Comparison of ENCODE assay signal across 11 mouse cellular contexts in genomic region chr8:107545621-107546152, GRCm38 (mm10). TPM values are rescaled to one million over a fixed set of nuclear protein-coding genes. Genes with fewer than 3 reads are reported as not detected.
DNase-seq lines count a peak whose midpoint lies in the region; ATAC-seq lines count a peak whose summit lies in the region.
"Had no signal": no experiment of that assay in that cellular context is flagged by ENCODE, and none has a peak within 500 bp of the region (broad histone marks: within the 10 kb centered on the region; RNA-seq: fewer than 3 reads in every experiment).

No protein-coding gene starts in this region.

- H3K27me3 ChIP-seq in heart, embryonic 14.5 days (ENCODE audit: control insufficient read depth, insufficient read depth, low read length) = no peaks in the 10 kb centered on the region
- H3K27me3 ChIP-seq in lung, embryonic 16.5 days (ENCODE audit: control insufficient read depth, insufficient read depth, low read depth, low read length) = no peaks in the 10 kb centered on the region
- no peaks in the 10 kb centered on the region for H3K27me3 ChIP-seq in embryonic facial prominence, embryonic 11.5 days (ENCODE audit: control insufficient read depth, insufficient read depth, low read length)
- no peaks in the 10 kb centered on the region for H3K27me3 ChIP-seq in limb, embryonic 15.5 days

- H3K4me2 ChIP-seq in heart, embryonic 14.5 days (ENCODE audit: low read length) = peak overlapping the region; percentile 40
- H3K4me2 ChIP-seq in lung, embryonic 16.5 days (ENCODE audit: low read depth, low read length) = peak overlapping the region; percentile 50
- H3K4me2 ChIP-seq in embryonic facial prominence, embryonic 11.5 days (ENCODE audit: low read depth, low read length) = peak overlapping the region; percentile 40
- H3K4me2 ChIP-seq in limb, embryonic 15.5 days = peak overlapping the region; percentile 36

- 77% methylated on average over 11 of the region's 11 CpGs for WGBS in heart, embryonic 14.5 days
- 74% methylated on average over 11 of the region's 11 CpGs for WGBS in lung, embryonic 16.5 days
- 86% methylated on average over 11 of the region's 11 CpGs for WGBS in embryonic facial prominence, embryonic 11.5 days
- WGBS in limb, embryonic 15.5 days = 76% methylated on average over 11 of the region's 11 CpGs

- peaks cover 23 to 26% of the 10 kb centered on the region in 2 experiments for H3K4me1 ChIP-seq in heart, embryonic 14.5 days (ENCODE audit: control insufficient read depth in 2 of 2, insufficient read depth in 2 of 2, low read length in 2 of 2)
- peaks cover 16% of the 10 kb centered on the region for H3K4me1 ChIP-seq in lung, embryonic 16.5 days (replicated peaks; ENCODE audit: control insufficient read depth, insufficient read depth, low read length)
- H3K4me1 ChIP-seq in embryonic facial prominence, embryonic 11.5 days (ENCODE audit: control insufficient read depth, insufficient read depth, low read length) = no peaks in the 10 kb centered on the region; the same call in 1 of the 2 replicates
- H3K4me1 ChIP-seq in limb, embryonic 15.5 days = peaks cover 31% of the 10 kb centered on the region

- peaks cover 19% of the 10 kb centered on the region for H3K36me3 ChIP-seq in heart, embryonic 14.5 days (ENCODE audit: control insufficient read depth, insufficient read depth, low read length)
- H3K36me3 ChIP-seq in lung, embryonic 16.5 days (ENCODE audit: control insufficient read depth, insufficient read depth, low read length) = peaks cover 14% of the 10 kb centered on the region
- H3K36me3 ChIP-seq in embryonic facial prominence, embryonic 11.5 days (replicated peaks; ENCODE audit: control insufficient read depth, insufficient read depth, low read depth, low read length) = no peaks in the 10 kb centered on the region; the same call in 1 of the 2 replicates
- peaks cover 34% of the 10 kb centered on the region for H3K36me3 ChIP-seq in limb, embryonic 15.5 days

- H3K9ac ChIP-seq in heart, embryonic 14.5 days (ENCODE audit: low read length) = peak overlapping the region; percentile 36; the same call in 1 of the 2 replicates
- peak overlapping the region; percentile 64 for H3K9ac ChIP-seq in lung, embryonic 16.5 days (ENCODE audit: low read length)
- peak overlapping the region; percentile 45 for H3K9ac ChIP-seq in embryonic facial prominence, embryonic 11.5 days (replicated peaks; ENCODE audit: low read length)
- peak overlapping the region; percentile 46 for H3K9ac ChIP-seq in limb, embryonic 15.5 days
- H3K9ac ChIP-seq: liver, postnatal 0 days had no signal

- no peaks in the 10 kb centered on the region for H3K9me3 ChIP-seq in heart, embryonic 14.5 days (ENCODE audit: control insufficient read depth, low read length)
- no peaks in the 10 kb centered on the region for H3K9me3 ChIP-seq in lung, embryonic 16.5 days (ENCODE audit: control insufficient read depth, low read length)
- H3K9me3 ChIP-seq in embryonic facial prominence, embryonic 11.5 days (replicated peaks; ENCODE audit: control insufficient read depth, low read length) = no peaks in the 10 kb centered on the region
- H3K9me3 ChIP-seq in limb, embryonic 15.5 days = no peaks in the 10 kb centered on the region

- DNase-seq in heart, adult 18-20 months = no peak
- no peak for DNase-seq in lung, adult 18-20 months
- no peak for DNase-seq in embryonic facial prominence, embryonic 11.5 days (ENCODE audit: low spot score)
- no peak for DNase-seq in thymus, postnatal 36 days
- DNase-seq: cerebellum, adult 11-12 months; kidney, postnatal 25 days; liver, postnatal 0 days had no signal

- peak overlapping the region; percentile 15 to 67; a peak in 3 of 4 replicates for H3K27ac ChIP-seq in heart, embryonic 14.5 days (replicated peaks in 1 of 2; ENCODE audit: control insufficient read depth in 1 of 2, insufficient read depth in 1 of 2, low read depth in 2 of 2, low read length in 2 of 2)
- H3K27ac ChIP-seq in lung, embryonic 16.5 days (ENCODE audit: low read length) = peak overlapping the region; percentile 78
- H3K27ac ChIP-seq in embryonic facial prominence, embryonic 11.5 days (replicated peaks; ENCODE audit: low read depth, low read length) = peak overlapping the region; percentile 89
- H3K27ac ChIP-seq in limb, embryonic 15.5 days = peak overlapping the region; percentile 94

- ATAC-seq in heart, embryonic 14.5 days (ENCODE audit: insufficient number of reproducible peaks, insufficient read depth, low FRiP score, low read depth) = no peak
- no peak for ATAC-seq in lung, embryonic 16.5 days (ENCODE audit: low read depth)
- ATAC-seq in embryonic facial prominence, embryonic 11.5 days (replicated peaks; ENCODE audit: insufficient number of reproducible peaks, low FRiP score, low TSS enrichment, low read depth) = no peak
- no peak for ATAC-seq in limb, embryonic 15.5 days (ENCODE audit: insufficient number of reproducible peaks, low FRiP score, low TSS enrichment, low read depth)
- ATAC-seq: liver, postnatal 0 days; midbrain, embryonic 16.5 days had no signal

- H3K4me3 ChIP-seq in heart, embryonic 14.5 days (ENCODE audit: control insufficient read depth in 1 of 2, insufficient read depth in 1 of 2, low read depth in 1 of 2, low read length in 2 of 2) = peak overlapping the region; percentile 6 to 14; a peak in 2 of 4 replicates
- peak overlapping the region; percentile 41 for H3K4me3 ChIP-seq in lung, embryonic 16.5 days (ENCODE audit: low read length)
- H3K4me3 ChIP-seq in embryonic facial prominence, embryonic 11.5 days (ENCODE audit: low read depth, low read length) = peak overlapping the region; percentile 21
- H3K4me3 ChIP-seq in limb, embryonic 15.5 days = peak overlapping the region; percentile 39

RNA-seq across cellular contexts. Expression of gene Psmd7, which starts 42.6 kb away (rescaled TPM):
- 176 and 179 TPM in 2 replicates for polyA plus RNA-seq in heart, embryonic 14.5 days (2014; fragmentation: Nextera tagmentation; extraction: Ambion mirVana)
- total RNA-seq in heart, adult 18-20 months (2021) = 100 to 1,000 TPM in 1 of 2 experiments, 10 to 100 TPM in 1; 99.4 to 103 TPM
- 232 TPM in 2 replicates for polyA plus RNA-seq in lung, embryonic 16.5 days (2015; fragmentation: Nextera tagmentation; extraction: Ambion mirVana)
- polyA plus RNA-seq in embryonic facial prominence, embryonic 11.5 days (2014; fragmentation: Nextera tagmentation; extraction: Ambion mirVana) = 350 and 362 TPM in 2 replicates
- polyA plus RNA-seq in limb, embryonic 15.5 days (2015; fragmentation: Nextera tagmentation; extraction: Ambion mirVana) = 273 and 293 TPM in 2 replicates

Comparison
In these comparisons a context has a peak if more than half of its experiments do, and no peak if none do; other contexts are left out.
1. H3K27ac ChIP-seq: peak in every context shown above with its lines; median percentile 94 in limb, embryonic 15.5 days; 89 in embryonic facial prominence, embryonic 11.5 days; 78 in lung, embryonic 16.5 days; 41 in heart, embryonic 14.5 days.